Mouse (Mus musculus) neural tube, embryonic 12.5 days (tissue): ENCODE measurements around the gene Cdk9. TPM values are rescaled to one million over a fixed set of nuclear protein-coding genes. Genes with fewer than 3 reads are reported as not detected.

ENCODE experiments used
- ATAC-seq: fragments of 200-750 bp; cut with Nextera tagmentation; 2 replicates; pipeline ENCODE4 v1.8.0; 2017; ENCODE audit warnings: low read depth, mild to moderate bottlenecking, moderate TSS enrichment, moderate library complexity; ENCODE audit not compliant: low FRiP score
- H3K27ac ChIP-seq: fragments of 300-500 bp; sonication (generic); 2 replicates; pipeline ENCODE4 v1.5.1; 2016
- H3K27me3 ChIP-seq: fragments of 300-500 bp; sonication (generic); replicated peaks from 2 replicates; pipeline ENCODE4 v1.6.1; 2016; ENCODE audit warnings: mild to moderate bottlenecking
- H3K36me3 ChIP-seq: fragments of 300-500 bp; sonication (generic); 2 replicates; pipeline ENCODE4 v1.6.1; 2016; ENCODE audit warnings: mild to moderate bottlenecking
- H3K4me1 ChIP-seq: fragments of 300-500 bp; sonication (generic); 2 replicates; pipeline ENCODE4 v1.6.1; 2016
- H3K4me2 ChIP-seq: fragments of 300-500 bp; sonication (generic); replicated peaks from 2 replicates; pipeline ENCODE4 v1.6.1; 2016; ENCODE audit warnings: mild to moderate bottlenecking
- H3K4me3 ChIP-seq: fragments of 300-500 bp; sonication (generic); 2 replicates; pipeline ENCODE4 v1.5.1; 2016
- H3K9ac ChIP-seq: fragments of 300-500 bp; sonication (generic); 2 replicates; pipeline ENCODE4 v1.6.1; 2016; ENCODE audit warnings: mild to moderate bottlenecking
- H3K9me3 ChIP-seq: fragments of 300-500 bp; sonication (generic); 2 replicates; pipeline ENCODE4 v1.6.1; 2016; ENCODE audit warnings: mild to moderate bottlenecking
- WGBS: fragments of 180-500 bp; shearing (Covaris S2); methylation state at CpG from one replicate; pipeline ENCODE4 v1.1.7; 2016; 5-methylcytosine and 5-hydroxymethylcytosine counted together
- polyA plus RNA-seq: library from polyadenylated mRNA; unstranded; fragments of >200 nt; fragmentation: Nextera tagmentation; extraction: Ambion mirVana; gene quantifications from 2 replicates; pipeline ENCODE4 v1.2.1, GENCODE M21; 2016

Cdk9 gene
- polyA plus RNA-seq, 1 experiment from 2014 or later = 103 TPM

- ATAC-seq = no peak
- H3K4me3 ChIP-seq = no peak overlapping the region
These were observed 11.7 kb downstream of the Cdk9 start for GRCm38 (mm10) chr2:32700966-32701743.

GRCm38 (mm10) chr2:32699680-32700079, 13.2 kb downstream of the Cdk9 start:
- Histone ChIP-seq H3K27me3 (no peaks in the 10 kb centered on the region), H3K36me3 (peaks cover 22% of the 10 kb centered on the region), H3K27ac (no peak overlapping the region), H3K9me3 (no peaks in the 10 kb centered on the region), H3K4me3 (no peak overlapping the region), H3K4me1 (no peaks in the 10 kb centered on the region), H3K4me2 (no peak overlapping the region), H3K9ac (no peak overlapping the region)
- no peak for ATAC-seq
- WGBS = 86% methylated on average over 6 of the region's 6 CpGs

More at GRCm38 (mm10) chr2:32700966-32701743, 11.7 kb downstream of the Cdk9 start:
- Histone ChIP-seq H3K4me1 (no peaks in the 10 kb centered on the region), H3K4me2 (no peak overlapping the region), H3K9me3 (no peaks in the 10 kb centered on the region), H3K27me3 (no peaks in the 10 kb centered on the region), H3K9ac (no peak overlapping the region), H3K27ac (no peak overlapping the region), H3K36me3 (peaks cover 36% of the 10 kb centered on the region)
- 88% methylated on average over 14 of the region's 14 CpGs for WGBS

DNA sequence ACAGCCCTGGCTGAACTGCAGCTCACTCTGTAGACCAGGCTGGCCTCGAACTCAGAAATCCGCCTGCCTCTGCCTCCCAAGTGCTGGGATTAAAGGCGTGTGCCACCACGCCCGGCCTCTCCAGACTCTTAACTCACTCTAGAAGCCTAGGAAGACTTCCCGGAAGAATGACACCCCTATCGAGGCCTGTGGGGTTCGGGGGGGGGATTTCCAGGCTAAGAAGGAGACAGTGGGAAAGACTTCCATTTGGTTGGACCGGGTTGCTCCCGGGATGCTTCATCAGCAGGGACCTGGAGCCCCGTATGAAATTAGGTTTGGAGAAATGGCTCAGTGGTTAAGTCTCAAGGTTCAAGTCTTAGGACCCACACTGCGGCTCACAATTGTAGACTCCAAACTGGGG, 18.2 kb downstream of the Cdk9 start:
- H3K4me1 ChIP-seq = peaks cover 8% of the 10 kb centered on the region
- H3K9ac ChIP-seq = 0 out of 2 replicates have a peak overlapping the region, but pooled peaks have one; percentile 42
- H3K9me3 ChIP-seq = no peaks in the 10 kb centered on the region
- H3K4me3 ChIP-seq = no peak overlapping the region
- no peak overlapping the region for H3K27ac ChIP-seq
- H3K27me3 ChIP-seq = no peaks in the 10 kb centered on the region
- ATAC-seq = no peak
- no peaks in the 10 kb centered on the region for H3K36me3 ChIP-seq
- 89% methylated on average over 12 of the region's 12 CpGs for WGBS
- peak overlapping the region; percentile 88 for H3K4me2 ChIP-seq

DNA sequence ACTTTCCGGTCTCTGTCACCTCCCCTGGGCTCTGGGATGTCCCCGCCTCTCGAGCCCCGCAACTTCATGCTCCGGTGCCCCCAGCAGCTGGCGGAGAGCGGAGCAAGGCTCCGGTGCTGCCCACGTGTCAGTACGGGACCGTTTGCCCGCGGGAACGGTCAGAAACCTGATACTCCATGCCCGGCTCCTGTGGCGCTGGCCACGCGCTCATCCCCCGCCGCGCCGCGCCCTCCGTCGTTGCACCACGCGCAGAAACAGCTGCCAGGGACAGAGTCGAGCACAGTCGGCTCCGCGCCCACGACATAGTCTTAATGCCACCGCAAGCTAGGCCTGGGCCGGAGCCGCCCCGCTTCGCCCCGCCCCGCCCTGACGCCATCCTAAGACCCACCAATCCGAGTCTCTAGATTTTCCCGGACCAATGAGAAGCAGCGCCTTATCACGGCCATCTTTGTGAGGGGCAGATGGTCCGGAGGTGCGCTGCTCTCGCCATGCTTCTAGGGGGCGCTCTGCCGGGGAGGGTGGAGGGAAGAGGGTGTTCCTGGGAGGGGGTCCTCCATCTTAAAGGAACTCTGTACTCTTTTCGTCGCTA, 19.0 kb downstream of the Cdk9 start:
- no peak overlapping the region for H3K27ac ChIP-seq
- WGBS = under 1% methylated on average over 51 of the region's 51 CpGs
- ATAC-seq = peak; percentile 98

DNA sequence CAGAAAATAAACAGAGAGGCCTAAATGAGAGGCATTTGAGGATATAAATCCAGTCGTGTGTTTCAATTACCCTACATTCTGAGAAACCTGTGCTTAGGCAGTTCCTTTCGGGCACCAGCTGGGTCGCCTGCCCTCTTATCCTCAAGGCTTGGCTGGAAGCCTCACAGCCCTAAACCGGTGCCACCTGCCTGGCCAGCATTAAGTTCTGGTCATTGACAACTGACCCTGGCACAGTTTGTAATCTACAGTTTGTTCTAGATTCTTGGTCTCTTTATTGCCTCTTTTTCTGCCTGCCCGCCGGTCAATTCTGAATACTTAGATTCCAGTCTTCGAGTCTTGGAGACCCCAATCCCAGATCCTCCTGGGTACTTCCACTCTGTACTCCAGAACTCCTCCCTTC, 19.6 kb downstream of the Cdk9 start:
- no peak; the same call in 1 of the 2 replicates for ATAC-seq
- H3K9me3 ChIP-seq = no peaks in the 10 kb centered on the region
- WGBS = 26% methylated on average over 7 of the region's 7 CpGs
- H3K36me3 ChIP-seq = no peaks in the 10 kb centered on the region
- H3K4me2 ChIP-seq = peak overlapping the region; percentile 88
- peak overlapping the region; percentile 77 for H3K9ac ChIP-seq
- peak overlapping the region; percentile 57 for H3K4me3 ChIP-seq
- H3K27ac ChIP-seq = no peak overlapping the region
- no peaks in the 10 kb centered on the region for H3K27me3 ChIP-seq
- H3K4me1 ChIP-seq = peaks cover 8% of the 10 kb centered on the region

More for the DNA sequence above, 19.0 kb downstream of the Cdk9 start:
- Histone ChIP-seq H3K4me2 (peak overlapping the region; percentile 88), H3K27me3 (no peaks in the 10 kb centered on the region), H3K4me3 (peak overlapping the region; percentile 57), H3K4me1 (peaks cover 8% of the 10 kb centered on the region), H3K9me3 (no peaks in the 10 kb centered on the region), H3K9ac (peak overlapping the region; percentile 77), H3K36me3 (no peaks in the 10 kb centered on the region)

DNA sequence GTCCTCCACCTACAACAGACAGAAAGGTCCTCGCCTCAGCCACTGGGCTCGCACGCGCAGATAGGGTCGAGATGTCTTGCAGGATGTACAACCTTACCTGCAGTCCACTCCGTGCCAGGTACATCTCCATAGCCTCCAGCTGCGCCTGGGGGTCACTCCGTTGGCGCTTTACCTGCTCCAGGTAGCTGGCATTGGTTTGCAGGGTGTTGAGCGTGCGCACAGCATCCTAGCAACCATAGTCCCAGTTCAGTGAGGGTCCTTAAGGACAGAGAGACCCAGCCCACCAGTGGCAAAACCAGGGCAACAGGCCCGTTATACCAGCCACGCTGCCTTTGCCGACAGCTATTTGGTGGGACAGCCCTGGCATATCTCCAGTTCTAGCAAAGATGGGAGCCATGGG, 20.4 kb downstream of the Cdk9 start:
- Histone ChIP-seq H3K4me3 (no peak overlapping the region), H3K27me3 (no peaks in the 10 kb centered on the region), H3K4me2 (peak overlapping the region; percentile 88; the same call in 1 of the 2 replicates), H3K27ac (no peak overlapping the region), H3K9me3 (no peaks in the 10 kb centered on the region), H3K4me1 (peaks cover 8% of the 10 kb centered on the region), H3K36me3 (peaks cover under 1% of the 10 kb centered on the region; the same call in 1 of the 2 replicates), H3K9ac (no peak overlapping the region)
- ATAC-seq = no peak
- WGBS = 95% methylated on average over 14 of the region's 14 CpGs

DNA sequence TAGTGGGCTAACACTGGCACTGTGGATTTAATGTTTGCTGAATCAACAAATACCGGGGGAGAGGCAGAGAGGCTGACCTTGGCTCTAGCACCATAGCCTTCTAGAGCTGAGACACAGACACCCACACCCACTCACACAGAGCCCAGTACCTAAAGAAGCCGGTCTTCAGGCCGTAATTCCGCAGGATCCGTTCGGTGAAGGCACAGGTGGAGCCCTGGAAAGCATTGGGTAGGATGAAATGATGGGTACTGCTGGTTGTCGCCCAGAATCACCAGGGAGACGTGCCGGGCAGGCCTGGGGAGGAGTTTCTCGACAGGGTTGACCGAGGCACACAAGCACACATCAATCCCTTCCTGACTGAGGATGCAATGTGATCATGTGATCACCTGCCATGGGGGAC, 21.8 kb downstream of the Cdk9 start:
- no peak for ATAC-seq
- 89% methylated on average over 11 of the region's 11 CpGs for WGBS
- H3K27me3 ChIP-seq = no peaks in the 10 kb centered on the region
- no peak overlapping the region for H3K4me2 ChIP-seq
- no peak overlapping the region for H3K27ac ChIP-seq
- H3K9ac ChIP-seq = no peak overlapping the region
- H3K36me3 ChIP-seq = peaks cover 15% of the 10 kb centered on the region
- H3K4me1 ChIP-seq = peaks cover 8% of the 10 kb centered on the region
- no peaks in the 10 kb centered on the region for H3K9me3 ChIP-seq
- no peak overlapping the region for H3K4me3 ChIP-seq

DNA sequence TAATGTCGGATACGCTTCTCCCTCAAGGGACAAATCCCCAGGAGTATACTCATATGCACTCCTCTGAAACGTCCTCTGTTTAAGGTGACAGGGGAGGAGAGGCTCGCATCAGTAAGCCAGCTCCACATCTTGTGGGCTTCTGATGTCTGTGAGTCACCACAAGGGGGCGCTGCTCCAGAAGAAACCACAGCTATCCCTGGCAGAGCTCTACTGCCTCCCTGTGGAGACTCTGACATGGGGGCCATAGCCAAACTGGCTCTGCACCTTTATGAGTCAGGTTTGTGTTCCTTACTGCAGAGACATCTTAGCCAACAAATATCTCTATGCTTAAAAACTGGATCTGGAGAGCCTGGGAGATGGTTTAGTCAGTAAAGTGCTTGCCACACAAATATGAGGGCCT, 23.5 kb downstream of the Cdk9 start:
- no peaks in the 10 kb centered on the region for H3K9me3 ChIP-seq
- H3K4me3 ChIP-seq = no peak overlapping the region
- H3K4me1 ChIP-seq = peaks cover 8% of the 10 kb centered on the region
- H3K27me3 ChIP-seq = no peaks in the 10 kb centered on the region
- no peak for ATAC-seq
- H3K27ac ChIP-seq = no peak overlapping the region
- H3K4me2 ChIP-seq = no peak overlapping the region
- H3K36me3 ChIP-seq = peaks cover 31% of the 10 kb centered on the region
- no peak overlapping the region for H3K9ac ChIP-seq
- WGBS = 26% methylated on average over 5 of the region's 5 CpGs

- Histone ChIP-seq H3K9ac (no peak overlapping the region), H3K27ac (no peak overlapping the region), H3K36me3 (peaks cover 47% of the 10 kb centered on the region), H3K4me3 (no peak overlapping the region), H3K4me2 (no peak overlapping the region), H3K4me1 (no peaks in the 10 kb centered on the region), H3K9me3 (no peaks in the 10 kb centered on the region), H3K27me3 (no peaks in the 10 kb centered on the region)
- WGBS = 97% methylated on average over 8 of the region's 8 CpGs
- ATAC-seq = no peak
These were observed 25.3 kb downstream of the Cdk9 start for GRCm38 (mm10) chr2:32687562-32687961.

DNA sequence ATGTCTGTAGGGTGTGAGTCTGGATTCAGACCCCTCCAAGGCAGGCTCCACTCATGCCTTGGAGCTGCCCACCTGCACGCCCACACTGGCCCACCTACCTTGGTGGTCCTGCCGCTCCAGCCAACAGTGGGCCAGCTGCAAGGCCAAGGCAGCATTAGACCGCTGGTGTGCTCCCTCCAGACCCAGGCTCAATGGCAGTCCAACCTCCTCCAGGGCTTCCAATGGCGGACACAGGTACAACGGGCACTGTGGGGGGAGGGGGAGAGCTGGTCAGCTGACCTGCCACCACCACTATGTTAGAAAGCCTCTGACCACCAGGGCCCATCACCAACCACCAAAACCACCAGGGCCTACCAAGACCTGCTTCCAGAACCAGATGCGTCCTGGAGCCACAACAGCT, 26.2 kb downstream of the Cdk9 start:
- ATAC-seq = no peak
- no peaks in the 10 kb centered on the region for H3K9me3 ChIP-seq
- no peaks in the 10 kb centered on the region for H3K27me3 ChIP-seq
- H3K4me3 ChIP-seq = no peak overlapping the region
- 96% methylated on average over 6 of the region's 6 CpGs for WGBS
- no peak overlapping the region for H3K4me2 ChIP-seq
- H3K36me3 ChIP-seq = peaks cover 47% of the 10 kb centered on the region
- no peak overlapping the region for H3K9ac ChIP-seq
- peaks cover 4% of the 10 kb centered on the region; the same call in 1 of the 2 replicates for H3K4me1 ChIP-seq
- H3K27ac ChIP-seq = no peak overlapping the region

GRCm38 (mm10) chr2:32685807-32686206, 27.1 kb downstream of the Cdk9 start:
- no peak for ATAC-seq
- peaks cover 5% of the 10 kb centered on the region; the same call in 1 of the 2 replicates for H3K4me1 ChIP-seq

DNA sequence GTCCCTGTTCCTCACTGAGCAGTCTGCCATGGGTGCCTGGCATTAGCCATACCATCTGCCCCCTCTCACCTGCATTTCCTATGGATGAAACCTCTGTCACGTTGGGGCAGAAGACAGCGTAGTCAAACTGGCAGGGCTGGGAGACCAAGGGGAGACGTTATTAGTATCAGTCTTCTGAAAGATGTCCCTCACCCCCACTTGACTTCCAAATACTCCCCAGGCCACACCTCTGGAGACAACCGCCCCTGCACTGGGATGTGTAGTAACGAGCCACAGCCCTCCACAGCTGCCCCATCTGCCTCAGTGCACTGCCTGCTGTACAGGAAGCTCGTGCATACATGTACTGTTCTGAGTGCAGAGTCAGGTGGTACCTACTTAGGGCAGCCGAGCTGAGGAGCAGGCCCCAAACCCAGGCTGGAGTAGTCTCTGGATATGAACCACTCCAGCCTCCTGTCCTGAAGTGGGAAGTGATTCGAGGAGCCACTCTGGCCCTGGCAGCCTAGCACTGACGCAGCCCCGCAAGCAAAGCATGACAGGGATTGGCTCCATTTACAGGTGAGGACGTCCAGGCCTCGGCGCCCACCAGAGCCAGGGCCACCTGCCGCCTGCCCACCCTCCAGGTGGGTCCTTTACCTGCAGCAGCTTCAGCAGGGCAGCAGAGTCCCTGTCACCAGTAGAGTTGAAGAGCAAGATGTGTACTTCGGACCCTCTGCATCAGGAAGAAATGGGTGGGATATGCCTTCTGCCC, 28.0 kb downstream of the Cdk9 start:
- 93% methylated on average over 15 of the region's 15 CpGs for WGBS
- Histone ChIP-seq H3K4me1 (peaks cover 5% of the 10 kb centered on the region; the same call in 1 of the 2 replicates), H3K36me3 (peaks cover 47% of the 10 kb centered on the region), H3K9ac (no peak overlapping the region), H3K27ac (no peak overlapping the region), H3K27me3 (no peaks in the 10 kb centered on the region), H3K4me3 (no peak overlapping the region), H3K4me2 (no peak overlapping the region), H3K9me3 (no peaks in the 10 kb centered on the region)
- no peak for ATAC-seq

More at GRCm38 (mm10) chr2:32685807-32686206, 27.1 kb downstream of the Cdk9 start:
- H3K9ac ChIP-seq = no peak overlapping the region
- no peak overlapping the region for H3K4me3 ChIP-seq
- no peak overlapping the region for H3K4me2 ChIP-seq
- H3K27ac ChIP-seq = no peak overlapping the region
- no peaks in the 10 kb centered on the region for H3K9me3 ChIP-seq
- H3K27me3 ChIP-seq = no peaks in the 10 kb centered on the region
- peaks cover 47% of the 10 kb centered on the region for H3K36me3 ChIP-seq
- 94% methylated on average over 3 of the region's 3 CpGs for WGBS
